Mouse (Mus musculus): Measurements from ENCODE around the gene Nppb. TPM values are rescaled to one million over a fixed set of nuclear protein-coding genes. Genes with fewer than 3 reads are reported as not detected.

Nppb gene
- total and polyA plus RNA-seq, 3 experiments: not detected

- H3K4me3 ChIP-seq (replicated peaks in 1 of 3; ENCODE audit: low read depth in 2 of 3, low read length in 2 of 3, poor library complexity in 1 of 3): no peak overlapping the region
- no peaks in the 10 kb centered on the region for H3K79me2 ChIP-seq (replicated peaks; ENCODE audit: control insufficient read depth, extremely low read depth, insufficient read depth, poor library complexity, severe bottlenecking)
- TF ChIP-seq PAX5 (IDR thresholded peaks at IDR 0.05; ENCODE audit: low read length): no peak
- peak; percentile 67 to 81 for TF ChIP-seq CTCF (conservative IDR thresholded peaks at IDR 0.05 in 1 of 2, IDR thresholded peaks at IDR 0.05 in 1 of 2; ENCODE audit: low read depth in 2 of 2, low read length in 2 of 2)
- peak; percentile 72 for TF ChIP-seq RAD21 (IDR thresholded peaks at IDR 0.05; ENCODE audit: low read depth, low read length)
- no peak for TF ChIP-seq MYC (IDR thresholded peaks at IDR 0.05; ENCODE audit: low read depth, low read length)
- TF ChIP-seq SMC3 (IDR thresholded peaks at IDR 0.05; ENCODE audit: low read depth, low read length): peak; percentile 59
- TF ChIP-seq HCFC1 (IDR thresholded peaks at IDR 0.05; ENCODE audit: low read depth, low read length): no peak
- H3K4me1 ChIP-seq (ENCODE audit: control insufficient read depth in 1 of 2, insufficient read depth in 2 of 2): no peaks in the 10 kb centered on the region
- in situ Hi-C loops (cut with MboI; ENCODE audit: low pct_ligation_motif_present, low pct_unique_long_range_greater_than_20kb, low sequenced_read_pairs): loop anchor here (10.0 kb wide), 1 partner anchor 201 kb away; the partner anchor contains the start of gene Fbxo6
- no peak overlapping the region for H3K4me2 ChIP-seq (ENCODE audit: insufficient read depth, low read depth, poor library complexity, severe bottlenecking)
- H3K36me3 ChIP-seq (replicated peaks in 1 of 2; ENCODE audit: control insufficient read depth in 1 of 2, insufficient read depth in 1 of 2, low read length in 1 of 2): peaks cover 0 to 20% of the 10 kb centered on the region in 2 experiments
- H3K9ac ChIP-seq (ENCODE audit: insufficient read depth, low read depth): no peak overlapping the region
- no peaks in the 10 kb centered on the region for H3K9me3 ChIP-seq (replicated peaks; ENCODE audit: low read length)
- no peaks in the 10 kb centered on the region for H3K27me3 ChIP-seq (replicated peaks)
- peak; percentile 53 for DNase-seq (ENCODE audit: extremely low read depth)
- dilution Hi-C loops (cut with MboI; ENCODE audit: extremely low pct_ligation_motif_present, extremely low pct_unique_long_range_greater_than_20kb, low sequenced_read_pairs): no loop called here
- no peak overlapping the region for H3K27ac ChIP-seq (ENCODE audit: insufficient read depth, low read depth)
These were observed 32.0 kb upstream of the Nppb start for GRCm38 (mm10) chr4:147953590-147953989.

- Histone ChIP-seq H3K4me1 (ENCODE audit: control insufficient read depth in 1 of 2, insufficient read depth in 2 of 2) (peaks cover 5 to 10% of the 10 kb centered on the region in 2 experiments), H3K4me2 (ENCODE audit: insufficient read depth, low read depth, poor library complexity, severe bottlenecking) (no peak overlapping the region), H3K36me3 (replicated peaks in 1 of 2; ENCODE audit: control insufficient read depth in 1 of 2, insufficient read depth in 1 of 2, low read length in 1 of 2) (peaks cover 0 to 1% of the 10 kb centered on the region in 2 experiments), H3K9me3 (replicated peaks; ENCODE audit: low read length) (no peaks in the 10 kb centered on the region), H3K9ac (ENCODE audit: insufficient read depth, low read depth) (no peak overlapping the region), H3K27me3 (replicated peaks) (peaks cover 10% of the 10 kb centered on the region), H3K79me2 (replicated peaks; ENCODE audit: control insufficient read depth, extremely low read depth, insufficient read depth, poor library complexity, severe bottlenecking) (no peaks in the 10 kb centered on the region), H3K4me3 (replicated peaks in 1 of 3; ENCODE audit: low read depth in 2 of 3, low read length in 2 of 3, poor library complexity in 1 of 3) (no peak overlapping the region), H3K27ac (ENCODE audit: insufficient read depth, low read depth) (no peak overlapping the region)
- no peak for DNase-seq (ENCODE audit: extremely low read depth)
- in situ Hi-C loops (cut with MboI; ENCODE audit: low pct_ligation_motif_present, low pct_unique_long_range_greater_than_20kb, low sequenced_read_pairs): loop anchor here (10.0 kb wide), 1 partner anchor 198 kb away; the partner anchor contains the start of gene Fbxo6
- TF ChIP-seq JUND (conservative IDR thresholded peaks at IDR 0.05; ENCODE audit: low read depth, low read length) (no peak), MYC (IDR thresholded peaks at IDR 0.05; ENCODE audit: low read depth, low read length) (no peak), MAZ (IDR thresholded peaks at IDR 0.05; ENCODE audit: low read depth, low read length) (no peak), PAX5 (IDR thresholded peaks at IDR 0.05; ENCODE audit: low read length) (no peak), HCFC1 (IDR thresholded peaks at IDR 0.05; ENCODE audit: low read depth, low read length) (no peak), POLR2A (IDR thresholded peaks at IDR 0.05; ENCODE audit: low read depth, low read length) (no peak), USF1 (IDR thresholded peaks at IDR 0.05; ENCODE audit: low read depth, low read length) (no peak), SIN3A (IDR thresholded peaks at IDR 0.05; ENCODE audit: low read length) (no peak), CHD2 (IDR thresholded peaks at IDR 0.05; ENCODE audit: low read length) (no peak), NELFE (IDR thresholded peaks at IDR 0.05; ENCODE audit: low read depth, low read length) (no peak), BHLHE40 (IDR thresholded peaks at IDR 0.05; ENCODE audit: low read depth, low read length) (no peak)
- dilution Hi-C loops (cut with MboI; ENCODE audit: extremely low pct_ligation_motif_present, extremely low pct_unique_long_range_greater_than_20kb, low sequenced_read_pairs): no loop called here
These were observed 28.4 kb upstream of the Nppb start for GRCm38 (mm10) chr4:147957141-147957540.
